Mouse (Mus musculus) liver, adult 10 weeks (tissue): ENCODE measurements around the gene Tfam. TPM values are rescaled to one million over a fixed set of nuclear protein-coding genes. Genes with fewer than 3 reads are reported as not detected.

Source experiments
- polyA plus RNA-seq: library from polyadenylated mRNA; stranded (reverse); fragments of 350-450 nt; fragmentation: Illumina TruSeq; extraction: RNeasy Lipid Tissue Mini Kit (QIAGEN cat#74804); gene quantifications from one replicate; pipeline ENCODE4 v1.2.3, GENCODE M21; 2014; ENCODE audit warnings: low read depth, low replicate concordance

The Tfam gene
- 128 TPM for polyA plus RNA-seq

DNA sequence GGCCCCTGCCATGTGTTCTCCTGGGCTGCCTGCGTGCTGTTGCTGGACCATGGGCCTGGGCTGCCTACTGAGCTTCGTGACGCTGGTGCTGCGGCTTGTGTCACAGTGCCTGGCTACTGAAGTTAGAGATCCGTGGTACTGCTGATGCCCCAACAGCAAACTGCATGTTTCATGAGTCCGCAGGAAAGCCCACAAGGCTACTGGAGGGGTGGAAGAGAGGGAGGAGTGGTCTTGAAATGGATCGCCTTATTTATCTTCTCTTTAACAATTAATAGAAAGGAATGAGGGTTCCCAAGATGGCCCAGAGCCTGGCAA lies at the start of gene Tfam:
TSS of gene Tfam (minus strand) at position 41 of the 315 bp plus-strand sequence.

DNA sequence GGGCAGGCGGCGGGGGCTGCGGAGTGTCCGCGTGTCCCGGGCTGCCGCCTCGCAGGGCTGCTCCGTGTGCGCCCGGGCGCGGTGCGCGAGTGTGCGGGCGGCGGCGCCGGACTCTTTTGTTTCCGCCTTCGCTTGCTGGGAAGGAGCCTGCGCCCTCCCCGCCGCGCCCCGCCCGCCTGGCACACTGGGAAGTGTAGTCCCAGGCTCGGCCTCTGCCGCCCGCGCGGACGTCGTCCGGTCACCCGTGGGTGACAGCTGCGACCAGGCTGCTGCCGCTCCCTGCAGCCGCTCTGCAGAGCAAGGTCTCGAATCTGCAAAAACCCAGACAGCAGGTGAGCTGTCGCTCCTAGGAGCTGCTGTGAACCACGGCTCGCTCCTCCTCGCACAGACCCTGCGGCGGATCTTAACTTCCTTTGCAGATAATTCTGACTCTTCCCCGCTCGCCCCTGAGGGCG lies 47.1 kb upstream of the Tfam start, which contains the start of gene Ube2d1:
TSS of gene Ube2d1 (minus strand) at position 137 of the 455 bp plus-strand sequence.

Other genes starting within 250 kb of the Tfam start
- 3.8 TPM for gene Bicc1, start 78.6 kb downstream of the Tfam start, polyA plus RNA-seq
- gene Ube2d1, start 47.0 kb upstream of the Tfam start, polyA plus RNA-seq = 24.2 TPM
- 80.3 TPM for gene Cisd1, start 106.7 kb upstream of the Tfam start, polyA plus RNA-seq
- 34.2 TPM for gene Ipmk, start 109.5 kb upstream of the Tfam start, polyA plus RNA-seq